Mouse (Mus musculus): ENCODE measurements around the gene F5. TPM values are rescaled to one million over a fixed set of nuclear protein-coding genes. Genes with fewer than 3 reads are reported as not detected.
A peak's percentile ranks its signal among the peaks of the same experiment; 100 is the strongest.
"Not testable (repeated sequence)": the region's sequence is repeated elsewhere in the genome, so short reads cannot be mapped to it uniquely, and the experiment has no call there.

F5 gene
- total RNA-seq, 2 experiments from 2014 or later: 4.3 to 9.2 TPM

- ATAC-seq (replicated peaks; ENCODE audit: low FRiP score, poor library complexity, severe bottlenecking): no peak
Observed at GRCm38 (mm10) chr1:164220261-164220660, 68.6 kb downstream of the F5 start.

GRCm38 (mm10) chr1:164223089-164223488 is 71.5 kb downstream of the F5 start:
- ATAC-seq (replicated peaks; ENCODE audit: low FRiP score, poor library complexity, severe bottlenecking): no peak

DNA sequence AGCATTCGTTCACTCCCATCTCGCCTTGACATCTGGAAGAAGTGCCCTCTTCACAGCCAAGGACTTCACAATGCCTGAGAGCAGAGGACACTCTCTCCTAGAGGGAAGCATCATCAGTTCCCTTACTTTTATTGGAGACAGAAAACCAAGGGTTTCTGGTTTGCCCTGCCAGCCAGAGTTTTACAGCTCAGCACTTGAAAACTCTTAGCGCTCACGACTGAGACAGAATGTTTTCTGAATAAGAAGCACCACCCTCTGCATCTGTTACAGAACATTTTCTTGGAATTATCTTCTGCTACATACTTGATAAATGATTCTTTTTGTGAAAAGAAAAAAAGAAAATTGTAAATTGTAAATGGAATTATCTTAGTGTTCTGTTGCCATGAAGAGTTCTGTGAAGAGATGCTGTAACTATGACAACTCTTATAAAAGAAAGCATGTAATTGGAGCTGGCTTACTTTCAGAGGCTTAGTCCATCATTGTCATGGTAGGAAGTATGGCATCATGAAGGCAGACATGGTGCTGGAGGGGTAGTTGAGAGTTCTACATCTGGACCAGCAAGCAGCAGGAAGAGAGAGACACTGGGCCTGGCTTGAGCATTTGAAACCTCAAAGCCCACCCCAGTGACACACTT is 80.4 kb downstream of the F5 start:
- not testable (repeated sequence) for ATAC-seq (replicated peaks; ENCODE audit: low FRiP score, poor library complexity, severe bottlenecking)

DNA sequence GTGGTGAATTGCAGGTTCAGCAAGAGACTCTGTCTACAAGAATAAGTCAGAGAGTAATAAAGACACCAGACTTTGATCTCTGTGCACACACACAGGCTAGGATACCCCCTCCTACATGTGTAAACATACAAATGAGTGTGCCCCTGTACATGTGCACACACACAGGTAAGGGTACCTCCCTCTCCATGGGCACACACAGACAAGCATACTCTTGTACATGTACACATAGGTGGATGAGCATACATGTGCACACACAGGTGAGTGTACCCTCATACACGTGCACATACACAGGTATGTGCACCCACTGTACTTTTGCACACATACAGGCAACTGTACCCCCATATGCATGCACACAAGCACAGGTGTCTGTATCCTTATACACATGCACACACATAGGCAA is 81.8 kb downstream of the F5 start:
- no peak for ATAC-seq (replicated peaks; ENCODE audit: low FRiP score, poor library complexity, severe bottlenecking)

GRCm38 (mm10) chr1:164235078-164235477 is 83.4 kb downstream of the F5 start:
- no peak for ATAC-seq (replicated peaks; ENCODE audit: low FRiP score, poor library complexity, severe bottlenecking)

GRCm38 (mm10) chr1:164236078-164236477 is 84.4 kb downstream of the F5 start:
- no peak for ATAC-seq (replicated peaks; ENCODE audit: low FRiP score, poor library complexity, severe bottlenecking)

GRCm38 (mm10) chr1:164241494-164241893 is 89.9 kb downstream of the F5 start:
- ATAC-seq (replicated peaks; ENCODE audit: low FRiP score, poor library complexity, severe bottlenecking): no peak

DNA sequence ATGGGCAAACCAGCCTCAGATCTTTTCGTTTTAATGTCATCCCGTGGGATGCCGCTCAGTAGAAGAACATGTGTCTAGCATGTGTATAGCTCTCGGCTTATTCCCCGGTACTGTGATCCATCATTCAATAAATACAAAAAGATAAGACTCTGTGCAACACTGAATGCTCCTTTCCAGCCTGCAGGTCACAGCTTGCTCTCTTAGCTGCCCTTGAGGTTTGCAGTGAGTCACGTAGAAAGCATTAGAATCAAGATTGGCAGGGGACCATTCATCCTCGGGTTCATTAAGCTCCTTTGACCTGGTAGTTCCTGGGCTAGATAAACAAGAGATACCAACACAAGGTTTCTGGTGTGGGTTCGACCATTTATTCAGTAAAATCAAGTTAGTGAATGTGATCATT is 91.2 kb downstream of the F5 start:
- no peak for ATAC-seq (replicated peaks; ENCODE audit: low FRiP score, poor library complexity, severe bottlenecking)

GRCm38 (mm10) chr1:164247442-164247841 is 95.8 kb downstream of the F5 start:
- no peak for ATAC-seq (replicated peaks; ENCODE audit: low FRiP score, poor library complexity, severe bottlenecking)

GRCm38 (mm10) chr1:164247971-164248370 is 96.3 kb downstream of the F5 start:
- ATAC-seq (replicated peaks; ENCODE audit: low FRiP score, poor library complexity, severe bottlenecking): no peak

DNA sequence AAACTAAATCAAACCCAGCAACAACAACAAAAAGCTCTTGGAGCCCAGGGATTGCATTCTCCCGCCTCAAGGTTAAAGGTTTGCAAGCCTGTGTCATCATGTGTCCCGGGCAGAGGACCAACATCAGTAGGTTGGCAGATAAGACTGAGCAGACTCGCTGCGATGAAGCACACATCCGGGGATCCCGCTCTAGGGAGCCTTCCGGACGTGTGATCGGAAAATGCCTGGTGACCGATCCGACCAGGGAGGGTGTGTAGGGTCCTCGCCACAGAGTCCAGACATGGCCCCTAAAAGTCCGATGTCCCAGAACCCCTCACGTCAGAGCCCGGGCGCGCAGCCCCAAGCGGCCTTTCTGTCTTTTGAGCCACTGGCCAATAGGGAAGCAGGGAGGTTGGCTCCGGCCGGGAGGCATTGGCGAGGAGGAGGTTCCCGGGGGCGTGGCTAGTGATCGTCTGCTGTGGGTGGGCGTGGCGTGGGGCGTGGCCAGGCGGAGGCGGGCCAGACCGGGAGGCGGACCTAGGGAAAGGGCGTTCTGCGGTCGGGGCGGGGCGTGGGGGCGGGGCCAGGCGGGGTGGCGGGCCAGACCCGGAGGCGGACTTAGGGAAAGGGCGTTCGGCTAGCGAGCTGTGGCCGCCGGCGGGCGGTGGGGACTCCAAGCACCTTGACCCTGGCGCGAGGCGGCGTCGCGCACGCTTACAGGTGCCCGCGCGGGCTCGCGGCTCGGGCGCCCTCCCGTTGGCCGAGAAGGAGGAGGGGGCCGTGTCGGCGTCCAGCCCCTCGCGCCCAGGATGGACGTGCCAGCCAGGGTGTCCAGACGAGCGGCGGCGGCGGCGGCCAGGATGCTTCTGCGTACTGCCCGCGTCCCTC is 97.1 kb downstream of the F5 start, which contains the start of gene Slc19a2:
TSS of gene Slc19a2 (plus strand) at position 582 of the 867 bp plus-strand sequence.
- ATAC-seq (replicated peaks; ENCODE audit: low FRiP score, poor library complexity, severe bottlenecking): peak; percentile 87

GRCm38 (mm10) chr1:164249332-164249711 is 97.7 kb downstream of the F5 start:
- no peak; the same call in none of the 2 replicates for ATAC-seq (replicated peaks; ENCODE audit: low FRiP score, poor library complexity, severe bottlenecking)

DNA sequence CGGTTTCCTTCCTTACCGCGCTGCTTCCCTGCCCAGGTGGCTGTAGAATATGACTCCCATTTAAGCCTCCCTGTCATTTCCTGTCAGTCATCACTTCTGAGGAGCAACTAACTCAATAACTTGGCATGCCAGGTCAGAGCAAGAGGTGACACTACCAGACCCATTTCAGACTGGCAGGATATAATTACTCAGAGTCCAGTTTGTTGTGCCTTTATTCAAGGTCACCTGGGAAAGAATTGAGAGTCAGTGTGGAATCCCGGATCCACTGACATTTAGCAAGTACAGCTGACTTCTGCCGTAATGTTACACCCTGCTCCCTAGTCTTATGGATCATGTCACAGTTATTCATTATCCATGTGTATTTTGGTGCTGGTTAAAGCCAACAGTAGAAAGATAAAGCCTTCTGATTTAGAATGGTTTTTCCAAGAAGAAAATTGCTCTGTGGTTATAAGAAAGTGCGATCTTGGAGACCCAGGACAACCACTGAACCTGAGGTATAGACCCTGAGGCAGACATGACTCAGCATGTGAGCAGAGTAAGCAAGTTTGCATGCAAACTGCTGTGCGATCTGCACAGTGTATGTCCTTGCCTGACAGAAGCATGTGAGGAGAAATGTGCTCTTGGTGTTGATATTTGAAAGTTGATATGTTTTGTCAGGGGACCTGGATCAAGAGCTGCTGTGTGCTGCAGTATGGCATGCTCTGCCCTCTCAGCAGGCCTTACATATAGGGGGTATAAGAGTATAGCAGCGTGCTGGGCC is 98.9 kb downstream of the F5 start:
- ATAC-seq (replicated peaks; ENCODE audit: low FRiP score, poor library complexity, severe bottlenecking): no peak

GRCm38 (mm10) chr1:164251438-164251837 is 99.8 kb downstream of the F5 start:
- no peak for ATAC-seq (replicated peaks; ENCODE audit: low FRiP score, poor library complexity, severe bottlenecking)

DNA sequence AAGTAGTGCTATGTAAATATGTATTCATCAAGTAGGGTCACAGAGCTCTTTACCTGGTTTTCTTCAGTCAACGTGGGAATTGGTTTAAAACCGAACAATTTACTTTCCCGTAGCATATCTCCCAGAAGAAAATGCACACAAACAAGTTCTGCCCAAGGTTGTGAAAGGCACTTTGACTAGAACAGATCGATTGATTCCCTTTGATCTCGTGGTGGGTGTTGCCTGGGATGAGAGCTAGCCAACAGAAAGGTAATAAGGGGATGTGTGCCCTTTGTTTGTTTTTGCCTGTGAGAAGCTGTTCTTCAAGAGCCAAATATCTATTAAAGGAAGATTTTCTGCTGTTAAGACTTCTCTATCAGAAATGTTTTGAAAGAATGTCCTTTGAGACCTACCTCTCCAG is 100.9 kb downstream of the F5 start:
- no peak for ATAC-seq (replicated peaks; ENCODE audit: low FRiP score, poor library complexity, severe bottlenecking)

GRCm38 (mm10) chr1:164254836-164255235 is 103.2 kb downstream of the F5 start:
- ATAC-seq (replicated peaks; ENCODE audit: low FRiP score, poor library complexity, severe bottlenecking): no peak

DNA sequence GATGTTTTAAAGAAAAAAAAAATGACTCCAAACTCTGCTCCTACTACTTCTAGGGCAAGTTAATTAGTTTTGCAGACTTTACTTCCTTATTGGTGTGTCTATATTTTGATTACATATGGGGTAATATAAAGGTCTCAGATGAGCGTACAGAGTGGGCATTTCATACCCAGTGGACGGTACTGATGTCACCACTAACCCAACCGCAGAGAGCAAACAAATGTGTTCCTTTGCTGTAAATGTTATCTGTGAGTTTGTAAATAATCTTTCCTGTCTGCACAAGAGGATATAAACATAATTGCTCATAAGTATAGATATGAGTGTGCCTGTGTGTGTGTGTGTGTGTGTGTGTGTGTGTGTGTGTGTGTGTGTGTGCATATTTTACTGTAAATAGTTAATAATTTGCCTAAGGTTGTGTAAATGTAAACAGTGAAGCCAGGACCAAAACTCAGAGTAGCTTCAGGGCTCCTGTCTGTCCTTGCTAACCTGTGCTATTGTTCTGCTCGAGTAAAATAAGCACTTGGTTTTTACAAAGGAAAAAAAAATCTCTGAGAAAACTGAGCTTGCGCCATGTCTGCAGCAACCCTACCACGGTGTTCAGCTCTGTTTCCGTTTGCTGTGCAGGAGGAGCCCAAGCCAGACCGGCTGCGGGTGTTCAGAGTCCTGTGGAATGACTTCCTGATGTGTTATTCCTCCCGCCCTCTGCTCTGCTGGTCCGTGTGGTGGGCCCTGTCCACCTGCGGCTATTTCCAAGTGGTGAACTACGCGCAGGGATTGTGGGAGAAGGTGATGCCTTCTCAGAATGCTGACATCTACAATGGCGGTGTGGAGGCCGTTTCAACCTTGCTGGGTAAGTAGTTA is 108.8 kb downstream of the F5 start:
- no peak for ATAC-seq (replicated peaks; ENCODE audit: low FRiP score, poor library complexity, severe bottlenecking)

DNA sequence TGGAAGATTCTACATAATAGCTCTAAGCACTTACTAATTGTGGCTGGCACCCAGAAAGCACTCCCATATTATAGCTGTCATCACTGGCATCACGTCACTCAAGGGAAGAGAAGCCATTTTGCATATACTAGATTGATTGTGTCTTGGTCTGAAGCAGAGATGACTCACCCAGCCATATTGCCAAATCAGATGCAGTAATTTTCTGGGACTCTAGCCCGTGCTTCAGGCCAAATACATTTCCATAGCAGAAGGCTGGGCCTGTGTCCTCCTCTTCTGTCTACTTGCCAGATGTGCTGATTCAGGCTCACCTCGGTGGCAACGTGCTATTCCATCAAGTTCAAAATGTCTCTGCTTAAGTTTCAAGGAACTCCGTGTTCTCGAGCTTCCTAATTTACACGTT is 109.9 kb downstream of the F5 start:
- ATAC-seq (replicated peaks; ENCODE audit: low FRiP score, poor library complexity, severe bottlenecking): no peak
